Mouse (Mus musculus): ENCODE results near the gene Car1. TPM values are rescaled to one million over a fixed set of nuclear protein-coding genes. Genes with fewer than 3 reads are reported as not detected.
"Not testable (repeated sequence)": the region's sequence is repeated elsewhere in the genome, so short reads cannot be mapped to it uniquely, and the experiment has no call there.

Gene Car1
- polyA plus RNA-seq, 2 experiments: 0.23 to 0.70 TPM

- WGBS: 88% methylated on average over 2 of the region's 2 CpGs
- no peak for TF ChIP-seq POLR2A (IDR thresholded peaks at IDR 0.05; ENCODE audit: borderline replicate concordance, extremely low read depth, insufficient read depth, insufficient read length)
- Histone ChIP-seq H3K4me2 (replicated peaks; ENCODE audit: low read depth, low read length, severe bottlenecking) (no peak overlapping the region), H3K27ac (replicated peaks; ENCODE audit: low read depth, low read length) (no peak overlapping the region), H3K4me1 (ENCODE audit: control insufficient read depth, insufficient read depth, low read length) (no peaks in the 10 kb centered on the region), H3K4me3 (replicated peaks; ENCODE audit: low read length) (no peak overlapping the region), H3K36me3 (ENCODE audit: control insufficient read depth, insufficient read depth, low read length) (no peaks in the 10 kb centered on the region), H3K9ac (ENCODE audit: low read depth, low read length, severe bottlenecking) (no peak overlapping the region), H3K27me3 (ENCODE audit: control insufficient read depth, insufficient read depth, low read length) (no peaks in the 10 kb centered on the region), H3K9me3 (ENCODE audit: control insufficient read depth, low read length) (no peaks in the 10 kb centered on the region)
- ATAC-seq (ENCODE audit: low FRiP score, low read depth): no peak
- no peak for DNase-seq (ENCODE audit: low spot score)
Observed at GRCm38 (mm10) chr3:14785353-14785752, 22.8 kb downstream of the Car1 start.

- not testable (repeated sequence) for H3K9me3 ChIP-seq (ENCODE audit: control insufficient read depth, low read length); ATAC-seq (ENCODE audit: low FRiP score, low read depth); H3K4me2 ChIP-seq (replicated peaks; ENCODE audit: low read depth, low read length, severe bottlenecking); H3K27ac ChIP-seq (replicated peaks; ENCODE audit: low read depth, low read length); H3K27me3 ChIP-seq (ENCODE audit: control insufficient read depth, insufficient read depth, low read length); DNase-seq (ENCODE audit: low spot score); H3K4me1 ChIP-seq (ENCODE audit: control insufficient read depth, insufficient read depth, low read length); H3K9ac ChIP-seq (ENCODE audit: low read depth, low read length, severe bottlenecking); H3K36me3 ChIP-seq (ENCODE audit: control insufficient read depth, insufficient read depth, low read length); H3K4me3 ChIP-seq (replicated peaks; ENCODE audit: low read length)
- WGBS: 76% methylated on average over 5 of the region's 5 CpGs
Observed at GRCm38 (mm10) chr3:14783198-14783597, 25.0 kb downstream of the Car1 start.

- H3K36me3 ChIP-seq (ENCODE audit: control insufficient read depth, insufficient read depth, low read length); H3K4me1 ChIP-seq (ENCODE audit: control insufficient read depth, insufficient read depth, low read length); DNase-seq (ENCODE audit: low spot score); ATAC-seq (ENCODE audit: low FRiP score, low read depth); H3K9ac ChIP-seq (ENCODE audit: low read depth, low read length, severe bottlenecking); H3K27ac ChIP-seq (replicated peaks; ENCODE audit: low read depth, low read length); H3K9me3 ChIP-seq (ENCODE audit: control insufficient read depth, low read length); H3K27me3 ChIP-seq (ENCODE audit: control insufficient read depth, insufficient read depth, low read length); H3K4me3 ChIP-seq (replicated peaks; ENCODE audit: low read length); H3K4me2 ChIP-seq (replicated peaks; ENCODE audit: low read depth, low read length, severe bottlenecking): not testable (repeated sequence)
- WGBS: 76% methylated on average over 3 of the region's 3 CpGs
Observed at GRCm38 (mm10) chr3:14782365-14782764, 25.8 kb downstream of the Car1 start.

GRCm38 (mm10) chr3:14780212-14780611 lies 28.0 kb downstream of the Car1 start:
- no peak for TF ChIP-seq POLR2A (IDR thresholded peaks at IDR 0.05; ENCODE audit: borderline replicate concordance, extremely low read depth, insufficient read depth, insufficient read length)
- no peaks in the 10 kb centered on the region for H3K9me3 ChIP-seq (ENCODE audit: control insufficient read depth, low read length)
- 60% methylated on average over 2 of the region's 2 CpGs for WGBS
- no peak overlapping the region for H3K4me3 ChIP-seq (replicated peaks; ENCODE audit: low read length)
- ATAC-seq (ENCODE audit: low FRiP score, low read depth) (no peak), DNase-seq (ENCODE audit: low spot score) (no peak)
- no peaks in the 10 kb centered on the region for H3K36me3 ChIP-seq (ENCODE audit: control insufficient read depth, insufficient read depth, low read length)
- H3K4me1 ChIP-seq (ENCODE audit: control insufficient read depth, insufficient read depth, low read length): no peaks in the 10 kb centered on the region
- no peak overlapping the region for H3K27ac ChIP-seq (replicated peaks; ENCODE audit: low read depth, low read length)
- no peak overlapping the region for H3K9ac ChIP-seq (ENCODE audit: low read depth, low read length, severe bottlenecking)
- no peaks in the 10 kb centered on the region for H3K27me3 ChIP-seq (ENCODE audit: control insufficient read depth, insufficient read depth, low read length)
- H3K4me2 ChIP-seq (replicated peaks; ENCODE audit: low read depth, low read length, severe bottlenecking): no peak overlapping the region

- not testable (repeated sequence) for H3K9ac ChIP-seq (ENCODE audit: low read depth, low read length, severe bottlenecking); H3K27me3 ChIP-seq (ENCODE audit: control insufficient read depth, insufficient read depth, low read length); H3K4me1 ChIP-seq (ENCODE audit: control insufficient read depth, insufficient read depth, low read length); H3K27ac ChIP-seq (replicated peaks; ENCODE audit: low read depth, low read length); ATAC-seq (ENCODE audit: low FRiP score, low read depth); H3K36me3 ChIP-seq (ENCODE audit: control insufficient read depth, insufficient read depth, low read length); H3K4me2 ChIP-seq (replicated peaks; ENCODE audit: low read depth, low read length, severe bottlenecking); H3K9me3 ChIP-seq (ENCODE audit: control insufficient read depth, low read length); H3K4me3 ChIP-seq (replicated peaks; ENCODE audit: low read length); DNase-seq (ENCODE audit: low spot score)
- WGBS: 80% methylated on average over 2 of the region's 3 CpGs
Observed at GRCm38 (mm10) chr3:14776497-14777162, 31.5 kb downstream of the Car1 start.

GRCm38 (mm10) chr3:14774539-14774938 lies 33.6 kb downstream of the Car1 start:
- 77% methylated on average over 1 of the region's 1 CpGs for WGBS
- not testable (repeated sequence) for H3K27ac ChIP-seq (replicated peaks; ENCODE audit: low read depth, low read length); H3K9ac ChIP-seq (ENCODE audit: low read depth, low read length, severe bottlenecking); DNase-seq (ENCODE audit: low spot score); H3K4me2 ChIP-seq (replicated peaks; ENCODE audit: low read depth, low read length, severe bottlenecking); H3K4me1 ChIP-seq (ENCODE audit: control insufficient read depth, insufficient read depth, low read length); ATAC-seq (ENCODE audit: low FRiP score, low read depth); H3K4me3 ChIP-seq (replicated peaks; ENCODE audit: low read length); H3K27me3 ChIP-seq (ENCODE audit: control insufficient read depth, insufficient read depth, low read length); H3K9me3 ChIP-seq (ENCODE audit: control insufficient read depth, low read length); H3K36me3 ChIP-seq (ENCODE audit: control insufficient read depth, insufficient read depth, low read length)

- H3K4me1 ChIP-seq (ENCODE audit: control insufficient read depth, insufficient read depth, low read length); H3K4me2 ChIP-seq (replicated peaks; ENCODE audit: low read depth, low read length, severe bottlenecking); ATAC-seq (ENCODE audit: low FRiP score, low read depth); H3K27me3 ChIP-seq (ENCODE audit: control insufficient read depth, insufficient read depth, low read length); H3K9ac ChIP-seq (ENCODE audit: low read depth, low read length, severe bottlenecking); H3K36me3 ChIP-seq (ENCODE audit: control insufficient read depth, insufficient read depth, low read length); H3K4me3 ChIP-seq (replicated peaks; ENCODE audit: low read length); H3K27ac ChIP-seq (replicated peaks; ENCODE audit: low read depth, low read length); DNase-seq (ENCODE audit: low spot score); H3K9me3 ChIP-seq (ENCODE audit: control insufficient read depth, low read length): not testable (repeated sequence)
- WGBS: 88% methylated on average over 1 of the region's 1 CpGs
Observed at GRCm38 (mm10) chr3:14772473-14772872, 35.7 kb downstream of the Car1 start.
